Mouse (Mus musculus) small intestine, adult 2 months (tissue): ENCODE measurements around the gene Krtap22-2. TPM values are rescaled to one million over a fixed set of nuclear protein-coding genes. Genes with fewer than 3 reads are reported as not detected.
"Not testable (repeated sequence)": the region's sequence is repeated elsewhere in the genome, so short reads cannot be mapped to it uniquely, and the experiment has no call there.

Experiments
- H3K27ac ChIP-seq: fragments of 200-500 bp; 2 replicates; pipeline ENCODE4 v1.5.1; 2012; ENCODE audit warnings: low read depth, low read length, control low read depth, inconsistent platforms; ENCODE audit not compliant: insufficient read depth
- H3K27me3 ChIP-seq: fragments of 200-500 bp; 2 replicates; pipeline ENCODE4 v1.6.1; 2012; ENCODE audit warnings: mild to moderate bottlenecking, moderate library complexity, low read length, inconsistent platforms; ENCODE audit not compliant: control insufficient read depth, insufficient read depth
- H3K36me3 ChIP-seq: fragments of 200-500 bp; 2 replicates; pipeline ENCODE4 v1.6.1; 2012; ENCODE audit warnings: mild to moderate bottlenecking, low read length, control low read depth, inconsistent platforms; ENCODE audit not compliant: control insufficient read depth, insufficient read depth
- H3K4me1 ChIP-seq: fragments of 200-500 bp; 2 replicates; pipeline ENCODE4 v1.6.1; 2012; ENCODE audit warnings: low read length, inconsistent platforms, mixed read lengths; ENCODE audit not compliant: control insufficient read depth, insufficient read depth, insufficient read length
- H3K4me3 ChIP-seq: fragments of 200-500 bp; 2 replicates; pipeline ENCODE4 v1.5.1; 2012; ENCODE audit warnings: low read depth, mild to moderate bottlenecking, control low read depth, inconsistent platforms, low read length, moderate library complexity
- CTCF ChIP-seq: fragments of 200-500 bp; IDR thresholded peaks from 2 replicates; pipeline ENCODE4 v1.5.1; 2012; ENCODE audit warnings: low read depth, mild to moderate bottlenecking, control low read depth, inconsistent platforms, low read length, moderate library complexity, mixed read lengths; ENCODE audit not compliant: insufficient replicate concordance, insufficient read length; ENCODE audit errors: extremely low read depth
- POLR2A ChIP-seq: fragments of 200-500 bp; IDR thresholded peaks from 2 replicates; pipeline ENCODE4 v1.6.1; 2012; ENCODE audit warnings: low read depth, mild to moderate bottlenecking, control low read depth, inconsistent platforms, low read length, moderate library complexity
- WGBS: fragments of 180-500 bp; shearing (Covaris S2); methylation state at CpG from one replicate; pipeline ENCODE4 v1.1.7; 2018; 5-methylcytosine and 5-hydroxymethylcytosine counted together
- polyA plus RNA-seq: library from polyadenylated mRNA; depleted of rRNA; stranded (reverse); fragments of >200 nt; gene quantifications from 2 replicates; pipeline ENCODE4 v1.2.3, GENCODE M21; 2012; rRNA removed

The Krtap22-2 gene
- not detected in 2 replicates for polyA plus RNA-seq

- TF ChIP-seq POLR2A: no peak
- no peak for TF ChIP-seq CTCF
- Histone ChIP-seq H3K36me3 (no peaks in the 10 kb centered on the region), H3K27me3 (no peaks in the 10 kb centered on the region), H3K4me1 (no peaks in the 10 kb centered on the region), H3K4me3 (no peak within 1 kb of the TSS), H3K27ac (no peak within 1 kb of the TSS)
- WGBS: 75% methylated on average over 5 of the region's 5 CpGs
These were observed at the start of gene Krtap22-2 for GRCm38 (mm10) chr16:89010659-89011058. Krtap22-2 (minus strand) TSS chr16:89010759.

- 73% methylated on average over 3 of the region's 3 CpGs for WGBS
- Histone ChIP-seq H3K4me1 (no peaks in the 10 kb centered on the region), H3K27me3 (no peaks in the 10 kb centered on the region), H3K27ac (no peak within 1 kb of the TSS), H3K36me3 (no peaks in the 10 kb centered on the region), H3K4me3 (no peak within 1 kb of the TSS)
- no peak for TF ChIP-seq CTCF
- TF ChIP-seq POLR2A: no peak
These were observed 37.2 kb upstream of the Krtap22-2 start, which contains the start of gene Krtap6-5 for GRCm38 (mm10) chr16:89047783-89048182. Krtap6-5 (minus strand) TSS chr16:89047883.

GRCm38 (mm10) chr16:89041372-89041771 is 30.8 kb upstream of the Krtap22-2 start, which contains the start of gene Gm10228:
Gm10228 (minus strand) TSS chr16:89041472.
- not testable (repeated sequence) for H3K36me3 ChIP-seq
- 82% methylated on average over 2 of the region's 4 CpGs for WGBS

GRCm38 (mm10) chr16:89031399-89031798 is 20.8 kb upstream of the Krtap22-2 start, which contains the start of gene Krtap6-1:
Krtap6-1 (plus strand) TSS chr16:89031699.
- WGBS: 91% methylated on average over 3 of the region's 3 CpGs
- H3K27me3 ChIP-seq, H3K27ac ChIP-seq, H3K4me1 ChIP-seq, H3K36me3 ChIP-seq, H3K4me3 ChIP-seq: not testable (repeated sequence)

More at GRCm38 (mm10) chr16:89041372-89041771, 30.8 kb upstream of the Krtap22-2 start, which contains the start of gene Gm10228:
- not testable (repeated sequence) for H3K4me3 ChIP-seq, H3K4me1 ChIP-seq, H3K27ac ChIP-seq, H3K27me3 ChIP-seq

- H3K4me1 ChIP-seq, H3K4me3 ChIP-seq, H3K27ac ChIP-seq, H3K36me3 ChIP-seq, H3K27me3 ChIP-seq: not testable (repeated sequence)
- WGBS: 85% methylated on average over 3 of the region's 3 CpGs
These were observed 4.4 kb upstream of the Krtap22-2 start, which contains the start of gene Gm10229 for GRCm38 (mm10) chr16:89014984-89015383. Gm10229 (plus strand) TSS chr16:89015284.

GRCm38 (mm10) chr16:89013973-89014372 is 3.4 kb upstream of the Krtap22-2 start:
- H3K4me1 ChIP-seq: no peaks in the 10 kb centered on the region
- no peaks in the 10 kb centered on the region for H3K36me3 ChIP-seq
- no peak overlapping the region for H3K4me3 ChIP-seq
- WGBS: 95% methylated on average over 3 of the region's 3 CpGs
- no peaks in the 10 kb centered on the region for H3K27me3 ChIP-seq
- no peak overlapping the region for H3K27ac ChIP-seq
- TF ChIP-seq POLR2A: no peak
- TF ChIP-seq CTCF: no peak

GRCm38 (mm10) chr16:88962773-88963172 is 47.8 kb downstream of the Krtap22-2 start, which contains the start of gene Krtap16-3:
Krtap16-3 (minus strand) TSS chr16:88962873.
- no peak for TF ChIP-seq POLR2A
- TF ChIP-seq CTCF: no peak
- no peaks in the 10 kb centered on the region for H3K36me3 ChIP-seq

More at GRCm38 (mm10) chr16:88962773-88963172, 47.8 kb downstream of the Krtap22-2 start, which contains the start of gene Krtap16-3:
- Histone ChIP-seq H3K4me3 (no peak within 1 kb of the TSS), H3K4me1 (no peaks in the 10 kb centered on the region), H3K27ac (no peak within 1 kb of the TSS), H3K27me3 (no peaks in the 10 kb centered on the region)
- 90% methylated on average over 7 of the region's 7 CpGs for WGBS

Other genes starting within 250 kb of the Krtap22-2 start
- gene 2310057N15Rik, start 236.6 kb downstream of the Krtap22-2 start, polyA plus RNA-seq: not detected in 2 replicates
- not detected in 2 replicates for gene Gm5965, start 232.9 kb downstream of the Krtap22-2 start, polyA plus RNA-seq
- not detected in 2 replicates for gene Gm20741, start 198.5 kb downstream of the Krtap22-2 start, polyA plus RNA-seq
- not detected in 2 replicates for gene Krtap15, start 190.5 kb downstream of the Krtap22-2 start, polyA plus RNA-seq
- gene Krtap14, start 184.6 kb downstream of the Krtap22-2 start, polyA plus RNA-seq: not detected in 2 replicates
- gene Krtap19-1, start 141.3 kb downstream of the Krtap22-2 start, polyA plus RNA-seq: not detected in 2 replicates
- not detected in 2 replicates for gene Krtap19-2, start 136.5 kb downstream of the Krtap22-2 start, polyA plus RNA-seq
- gene Krtap19-3, start 132.7 kb downstream of the Krtap22-2 start, polyA plus RNA-seq: not detected in 2 replicates
- gene Krtap19-4, start 125.7 kb downstream of the Krtap22-2 start, polyA plus RNA-seq: not detected in 2 replicates
- gene Krtap19-5, start 114.3 kb downstream of the Krtap22-2 start, polyA plus RNA-seq: not detected in 2 replicates
- gene Krtap19-9b, start 78.5 kb downstream of the Krtap22-2 start, polyA plus RNA-seq: not detected in 2 replicates
- not detected in 2 replicates for gene Krtap16-3, start 47.9 kb downstream of the Krtap22-2 start, polyA plus RNA-seq
- not detected in 2 replicates for gene Gm10229, start 4.5 kb upstream of the Krtap22-2 start, polyA plus RNA-seq
- not detected in 2 replicates for gene Krtap6-1, start 20.9 kb upstream of the Krtap22-2 start, polyA plus RNA-seq
- gene Gm10228, start 30.7 kb upstream of the Krtap22-2 start, polyA plus RNA-seq: not detected in 2 replicates
- not detected in 2 replicates for gene Krtap6-5, start 37.1 kb upstream of the Krtap22-2 start, polyA plus RNA-seq
- gene 1110025L11Rik, start 53.2 kb upstream of the Krtap22-2 start, polyA plus RNA-seq: not detected in 2 replicates
- not detected in 2 replicates for gene Krtap6-3, start 73.3 kb upstream of the Krtap22-2 start, polyA plus RNA-seq
- not detected in 2 replicates for gene Gm6358, start 130.1 kb upstream of the Krtap22-2 start, polyA plus RNA-seq
- gene Gm10061, start 140.3 kb upstream of the Krtap22-2 start, polyA plus RNA-seq: not detected in 2 replicates
- gene Gm9789, start 147.2 kb upstream of the Krtap22-2 start, polyA plus RNA-seq: not detected in 2 replicates
- not detected in 2 replicates for gene Gm7735, start 158.7 kb upstream of the Krtap22-2 start, polyA plus RNA-seq
- not detected in 2 replicates for gene 1110057P08Rik, start 164.0 kb upstream of the Krtap22-2 start, polyA plus RNA-seq
- not detected in 2 replicates for gene Krtap20-2, start 195.1 kb upstream of the Krtap22-2 start, polyA plus RNA-seq